Mouse (Mus musculus): ENCODE measurements around the gene Ccdc149. TPM values are rescaled to one million over a fixed set of nuclear protein-coding genes. Genes with fewer than 3 reads are reported as not detected.

Gene Ccdc149
- polyA plus RNA-seq (2015; fragmentation: Nextera tagmentation; extraction: Ambion mirVana), result 15.1 and 15.4 TPM in 2 replicates

DNA sequence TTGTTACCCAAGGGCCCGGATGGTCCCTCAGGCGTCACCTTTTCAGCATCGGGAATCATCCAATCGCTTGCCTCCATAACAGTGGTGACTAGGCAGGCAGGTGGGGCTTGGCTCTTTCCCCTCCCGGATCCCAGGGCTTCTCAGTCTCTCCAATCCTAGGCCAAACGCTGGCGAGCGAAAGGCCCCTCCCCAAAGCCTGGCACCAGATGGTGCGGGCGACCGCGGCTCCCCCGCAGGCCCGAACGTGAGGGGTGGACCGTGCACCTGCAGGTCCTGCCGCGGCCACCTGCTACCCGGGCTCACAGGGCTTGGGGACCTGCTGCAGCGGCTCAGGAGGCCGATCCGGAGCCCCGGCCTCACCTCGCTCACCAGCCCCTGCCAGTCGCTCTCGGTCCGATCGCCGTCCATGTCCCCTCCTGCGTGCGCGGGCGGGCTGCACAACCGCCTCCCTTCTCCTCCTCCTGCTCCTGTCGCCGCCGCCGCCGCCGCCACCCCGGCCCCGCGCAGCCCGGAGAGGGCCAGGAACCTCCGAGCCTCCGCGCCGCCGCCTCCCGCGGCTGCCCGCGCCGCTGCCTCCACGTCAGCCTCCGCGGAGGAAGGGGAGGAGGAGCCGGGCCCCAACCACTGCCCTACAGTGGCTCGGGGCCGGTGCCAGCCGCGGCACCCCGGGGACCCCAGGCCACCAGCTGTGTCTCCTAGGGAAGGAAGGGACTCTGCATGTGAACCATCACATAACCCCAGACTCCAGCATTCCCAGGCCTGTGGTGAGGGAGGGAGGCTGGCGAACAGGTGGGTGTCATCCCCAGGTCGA lies at the start of gene Ccdc149:
TSS of gene Ccdc149 (minus strand) at position 531 of the 811 bp plus-strand sequence.
- WGBS, result 2% methylated on average over 56 of the region's 65 CpGs
- peak within 1 kb of the TSS; percentile 71 for H3K4me2 ChIP-seq (ENCODE audit: low read length)

DNA sequence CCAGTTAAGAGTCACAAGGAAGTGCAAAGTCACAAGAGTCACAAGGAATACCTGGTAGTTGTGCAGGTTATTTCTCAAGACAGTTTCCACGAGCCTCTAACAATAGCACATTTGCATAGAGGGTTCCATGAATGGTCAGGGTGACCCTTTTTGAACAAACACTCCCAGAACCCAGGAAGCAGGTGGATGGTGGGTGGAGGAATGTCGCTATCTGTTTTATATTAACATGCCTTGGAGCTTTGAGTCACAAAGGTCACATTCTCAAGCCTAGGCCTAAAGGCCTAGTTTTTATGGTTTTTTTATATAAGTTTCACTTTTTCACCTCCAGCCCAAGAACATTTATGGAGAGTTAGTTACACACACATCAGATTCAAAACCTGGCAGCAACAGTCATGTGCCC lies 48.6 kb upstream of the Ccdc149 start:
- Histone ChIP-seq H3K36me3 (ENCODE audit: control insufficient read depth, insufficient read depth, low read length) (no peaks in the 10 kb centered on the region), H3K27me3 (ENCODE audit: control insufficient read depth, insufficient read depth, low read depth, low read length) (no peaks in the 10 kb centered on the region), H3K4me3 (ENCODE audit: low read depth, low read length) (no peak overlapping the region), H3K27ac (ENCODE audit: low read length) (no peak overlapping the region), H3K9ac (ENCODE audit: low read depth, low read length) (no peak overlapping the region), H3K9me3 (replicated peaks; ENCODE audit: control insufficient read depth, low read length, poor library complexity, severe bottlenecking) (no peaks in the 10 kb centered on the region), H3K4me1 (ENCODE audit: control insufficient read depth, insufficient read depth, low read length) (peaks cover 6% of the 10 kb centered on the region; the same call in 1 of the 2 replicates), H3K4me2 (ENCODE audit: low read length) (no peak overlapping the region)
- 86% methylated on average over 2 of the region's 2 CpGs for WGBS
- no peak for ATAC-seq

More for the DNA sequence above, at the start of gene Ccdc149:
- Histone ChIP-seq H3K36me3 (ENCODE audit: control insufficient read depth, insufficient read depth, low read length) (no peaks in the 10 kb centered on the region), H3K4me3 (ENCODE audit: low read depth, low read length) (peak within 1 kb of the TSS; percentile 77), H3K27me3 (ENCODE audit: control insufficient read depth, insufficient read depth, low read depth, low read length) (no peaks in the 10 kb centered on the region), H3K9me3 (replicated peaks; ENCODE audit: control insufficient read depth, low read length, poor library complexity, severe bottlenecking) (no peaks in the 10 kb centered on the region), H3K4me1 (ENCODE audit: control insufficient read depth, insufficient read depth, low read length) (peaks cover 7% of the 10 kb centered on the region), H3K27ac (ENCODE audit: low read length) (peak within 1 kb of the TSS; percentile 83), H3K9ac (ENCODE audit: low read depth, low read length) (peak within 1 kb of the TSS; percentile 77)
- peak; percentile 97 for ATAC-seq

DNA sequence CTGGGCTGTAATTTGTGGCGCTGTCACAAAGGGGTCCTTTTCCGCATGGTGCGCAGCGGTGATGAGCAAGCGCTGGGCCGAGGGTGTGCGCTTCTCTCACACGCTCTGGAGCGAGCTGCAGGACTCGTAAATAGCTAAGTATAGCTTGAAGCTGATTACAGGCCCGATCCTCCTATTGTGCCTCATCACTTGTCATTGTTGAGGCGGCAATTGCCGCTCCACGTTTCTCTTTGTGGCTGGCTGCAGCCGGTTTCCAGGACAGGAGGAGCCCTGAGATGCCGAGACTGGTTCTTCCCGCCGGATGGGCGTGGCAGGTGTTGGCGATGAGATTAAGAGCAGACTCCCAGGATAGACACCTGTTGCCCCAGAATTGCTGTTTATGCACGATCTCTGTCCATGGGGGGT lies 44.8 kb upstream of the Ccdc149 start:
- Histone ChIP-seq H3K27me3 (ENCODE audit: control insufficient read depth, insufficient read depth, low read depth, low read length) (no peaks in the 10 kb centered on the region), H3K4me3 (ENCODE audit: low read depth, low read length) (peak overlapping the region; percentile 36), H3K27ac (ENCODE audit: low read length) (peak overlapping the region; percentile 50), H3K4me2 (ENCODE audit: low read length) (peak overlapping the region; percentile 70), H3K36me3 (ENCODE audit: control insufficient read depth, insufficient read depth, low read length) (no peaks in the 10 kb centered on the region), H3K4me1 (ENCODE audit: control insufficient read depth, insufficient read depth, low read length) (peaks cover 6% of the 10 kb centered on the region; the same call in 1 of the 2 replicates), H3K9me3 (replicated peaks; ENCODE audit: control insufficient read depth, low read length, poor library complexity, severe bottlenecking) (no peaks in the 10 kb centered on the region), H3K9ac (ENCODE audit: low read depth, low read length) (peak overlapping the region; percentile 62)
- WGBS, result 11% methylated on average over 21 of the region's 21 CpGs
- peak; percentile 83 for ATAC-seq

DNA sequence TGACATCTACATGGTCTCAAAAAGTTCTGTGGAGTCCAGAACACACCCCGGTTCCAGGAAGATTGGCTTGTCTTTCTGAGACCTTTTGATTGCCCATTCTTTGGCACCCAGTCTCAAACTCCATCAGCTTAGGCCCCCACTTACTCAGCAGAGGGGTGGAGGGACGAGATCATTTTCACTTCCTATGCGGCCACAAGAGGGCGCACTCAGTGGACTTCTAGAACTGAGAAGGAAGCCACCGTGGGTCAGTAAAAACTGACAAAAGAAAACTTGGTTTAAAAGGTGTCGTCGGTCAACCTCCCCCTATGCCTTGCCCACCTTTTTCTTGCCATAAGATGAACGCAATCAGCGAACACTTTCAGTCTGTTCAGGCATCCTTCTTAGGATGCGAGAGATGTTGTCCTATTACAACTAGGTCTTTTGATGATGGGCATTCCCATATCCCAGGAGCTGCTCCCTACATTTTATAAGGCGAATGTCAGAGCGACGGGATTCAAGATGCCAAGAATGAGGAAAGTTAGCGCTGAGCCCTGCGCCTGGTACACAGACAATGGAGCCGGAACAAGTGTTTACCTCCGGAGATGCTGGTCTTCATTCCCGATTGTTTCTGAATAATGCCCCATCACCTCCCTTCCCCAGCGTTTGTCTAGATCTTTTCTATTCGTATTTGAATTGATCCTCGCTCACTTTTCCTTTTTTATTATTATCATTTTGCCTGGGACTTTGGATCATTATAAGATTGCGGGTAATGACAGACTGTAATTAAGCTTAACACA lies 44.1 kb upstream of the Ccdc149 start:
- Histone ChIP-seq H3K36me3 (ENCODE audit: control insufficient read depth, insufficient read depth, low read length) (no peaks in the 10 kb centered on the region), H3K4me2 (ENCODE audit: low read length) (peak overlapping the region; percentile 70), H3K27me3 (ENCODE audit: control insufficient read depth, insufficient read depth, low read depth, low read length) (no peaks in the 10 kb centered on the region), H3K4me1 (ENCODE audit: control insufficient read depth, insufficient read depth, low read length) (peaks cover 6% of the 10 kb centered on the region; the same call in 1 of the 2 replicates), H3K4me3 (ENCODE audit: low read depth, low read length) (peak overlapping the region; percentile 36), H3K9ac (ENCODE audit: low read depth, low read length) (peak overlapping the region; percentile 62), H3K27ac (ENCODE audit: low read length) (0 out of 2 replicates have a peak overlapping the region, but pooled peaks have one; percentile 50), H3K9me3 (replicated peaks; ENCODE audit: control insufficient read depth, low read length, poor library complexity, severe bottlenecking) (no peaks in the 10 kb centered on the region)
- peak; percentile 64 for ATAC-seq
- 17% methylated on average over 22 of the region's 22 CpGs for WGBS

DNA sequence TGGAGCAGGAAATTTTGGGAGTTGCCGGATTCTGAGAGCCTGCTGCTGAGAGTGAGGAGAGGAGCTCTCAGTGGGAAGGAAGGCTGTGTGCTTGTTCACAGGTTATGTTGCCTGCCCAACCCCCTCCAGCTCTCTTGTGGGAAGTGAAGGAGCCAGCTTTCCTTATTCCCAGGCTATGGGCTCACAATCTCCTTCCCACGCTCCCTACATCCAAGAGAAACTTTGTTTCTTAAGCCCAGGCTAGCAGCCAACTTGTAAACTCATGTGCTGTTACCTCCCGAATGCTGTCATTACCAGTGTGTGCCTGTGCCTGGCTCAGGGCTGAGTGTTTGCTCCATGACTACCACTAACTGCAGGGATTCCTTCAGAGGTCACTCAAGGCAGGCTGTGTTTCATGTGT lies 39.8 kb upstream of the Ccdc149 start:
- no peak for ATAC-seq
- Histone ChIP-seq H3K9me3 (replicated peaks; ENCODE audit: control insufficient read depth, low read length, poor library complexity, severe bottlenecking) (no peaks in the 10 kb centered on the region), H3K4me1 (ENCODE audit: control insufficient read depth, insufficient read depth, low read length) (peaks cover 4% of the 10 kb centered on the region; the same call in 1 of the 2 replicates), H3K27me3 (ENCODE audit: control insufficient read depth, insufficient read depth, low read depth, low read length) (no peaks in the 10 kb centered on the region), H3K4me2 (ENCODE audit: low read length) (no peak overlapping the region), H3K36me3 (ENCODE audit: control insufficient read depth, insufficient read depth, low read length) (no peaks in the 10 kb centered on the region), H3K27ac (ENCODE audit: low read length) (no peak overlapping the region), H3K4me3 (ENCODE audit: low read depth, low read length) (no peak overlapping the region), H3K9ac (ENCODE audit: low read depth, low read length) (no peak overlapping the region)
- 74% methylated on average over 3 of the region's 3 CpGs for WGBS

DNA sequence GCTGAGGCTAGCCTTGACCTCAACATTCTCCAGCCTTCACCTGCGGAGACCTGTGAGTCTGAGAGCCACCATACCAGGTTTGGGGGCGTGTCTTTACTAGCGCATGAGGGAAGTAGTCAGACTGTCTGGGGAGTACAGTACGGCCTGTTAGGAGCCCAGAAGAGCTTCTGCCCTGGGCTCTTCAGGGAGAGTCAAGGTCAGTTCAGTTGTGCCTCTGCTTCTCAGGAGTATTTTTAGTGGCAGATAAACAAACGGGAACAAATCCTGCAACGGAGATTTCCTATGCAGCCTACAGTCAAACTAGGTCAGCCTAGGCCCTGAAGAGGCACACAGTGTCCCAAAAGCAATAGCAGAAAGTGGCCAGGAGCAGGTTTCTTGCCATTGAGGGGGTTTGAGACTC lies 38.1 kb upstream of the Ccdc149 start:
- no peak overlapping the region for H3K4me3 ChIP-seq (ENCODE audit: low read depth, low read length)
- no peak overlapping the region for H3K4me2 ChIP-seq (ENCODE audit: low read length)
- H3K4me1 ChIP-seq (ENCODE audit: control insufficient read depth, insufficient read depth, low read length), result no peaks in the 10 kb centered on the region
- no peak overlapping the region for H3K27ac ChIP-seq (ENCODE audit: low read length)
- ATAC-seq, result no peak
- H3K9ac ChIP-seq (ENCODE audit: low read depth, low read length), result no peak overlapping the region
- no peaks in the 10 kb centered on the region for H3K36me3 ChIP-seq (ENCODE audit: control insufficient read depth, insufficient read depth, low read length)
- no peaks in the 10 kb centered on the region for H3K9me3 ChIP-seq (replicated peaks; ENCODE audit: control insufficient read depth, low read length, poor library complexity, severe bottlenecking)
- no peaks in the 10 kb centered on the region for H3K27me3 ChIP-seq (ENCODE audit: control insufficient read depth, insufficient read depth, low read depth, low read length)
- 92% methylated on average over 6 of the region's 6 CpGs for WGBS

DNA sequence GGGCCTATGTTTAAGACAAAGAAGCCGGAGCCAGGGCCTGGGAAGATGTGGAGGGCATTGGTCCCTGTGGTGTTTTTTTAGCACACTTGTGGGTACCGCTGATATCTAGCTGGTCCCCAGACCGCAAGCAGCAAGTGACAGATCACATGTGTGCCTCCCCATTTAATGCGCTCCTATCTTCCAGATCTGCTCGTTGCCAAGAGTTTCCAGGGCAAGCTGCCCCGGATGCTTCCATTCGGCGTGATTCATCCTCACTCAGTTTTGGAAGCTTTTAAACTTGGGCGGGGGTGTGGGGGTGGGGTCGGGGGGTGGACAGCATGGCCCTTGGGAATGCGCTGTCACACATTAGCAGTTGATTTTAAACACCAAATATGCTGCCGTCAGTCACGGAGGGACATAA lies 33.3 kb upstream of the Ccdc149 start:
- H3K4me2 ChIP-seq (ENCODE audit: low read length), result no peak overlapping the region
- no peaks in the 10 kb centered on the region for H3K36me3 ChIP-seq (ENCODE audit: control insufficient read depth, insufficient read depth, low read length)
- 85% methylated on average over 13 of the region's 13 CpGs for WGBS
- no peak for ATAC-seq
- no peaks in the 10 kb centered on the region for H3K27me3 ChIP-seq (ENCODE audit: control insufficient read depth, insufficient read depth, low read depth, low read length)
- H3K9me3 ChIP-seq (replicated peaks; ENCODE audit: control insufficient read depth, low read length, poor library complexity, severe bottlenecking), result no peaks in the 10 kb centered on the region
- no peak overlapping the region for H3K9ac ChIP-seq (ENCODE audit: low read depth, low read length)
- H3K27ac ChIP-seq (ENCODE audit: low read length), result no peak overlapping the region
- H3K4me3 ChIP-seq (ENCODE audit: low read depth, low read length), result no peak overlapping the region
- no peaks in the 10 kb centered on the region for H3K4me1 ChIP-seq (ENCODE audit: control insufficient read depth, insufficient read depth, low read length)

DNA sequence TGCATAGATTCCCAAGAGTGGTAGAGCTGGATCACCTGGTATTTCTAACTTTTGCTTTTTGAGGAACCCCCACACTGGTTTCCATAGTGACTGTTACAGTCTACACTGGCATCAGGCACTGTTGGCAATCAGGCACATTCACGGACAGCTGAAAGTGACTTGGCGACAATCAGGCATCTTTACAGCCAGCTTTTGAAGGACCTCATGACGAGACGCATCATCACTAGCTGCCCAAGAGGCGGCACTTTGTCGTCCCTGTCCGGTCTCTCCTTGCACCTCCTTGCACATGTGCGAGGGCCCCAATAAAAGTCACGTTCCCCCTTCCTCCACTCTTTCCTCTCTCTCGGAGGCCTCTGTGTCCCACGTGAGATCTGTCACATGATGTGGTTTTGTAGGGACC lies 32.8 kb upstream of the Ccdc149 start:
- 92% methylated on average over 11 of the region's 11 CpGs for WGBS

DNA sequence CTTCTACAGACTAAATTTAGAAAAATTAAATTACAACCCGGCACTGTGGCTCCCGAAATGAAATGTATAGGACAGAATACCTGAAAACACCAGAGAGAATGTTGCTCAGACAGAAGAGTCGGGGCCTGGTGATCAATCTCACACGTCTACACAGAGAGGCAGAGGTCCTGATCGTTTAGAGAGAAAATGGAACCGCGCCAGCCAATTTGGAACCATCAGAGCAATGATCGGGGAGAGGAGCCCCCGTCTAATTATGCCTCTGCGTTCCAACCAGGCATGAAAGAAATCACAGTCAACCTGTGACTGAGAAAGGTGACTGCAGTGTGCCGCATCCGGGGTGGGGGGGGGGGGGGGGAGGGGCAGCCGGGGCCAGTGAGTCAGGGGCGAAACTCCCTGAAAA lies 24.4 kb upstream of the Ccdc149 start:
- no peaks in the 10 kb centered on the region for H3K36me3 ChIP-seq (ENCODE audit: control insufficient read depth, insufficient read depth, low read length)
- no peaks in the 10 kb centered on the region for H3K27me3 ChIP-seq (ENCODE audit: control insufficient read depth, insufficient read depth, low read depth, low read length)
- WGBS, result 49% methylated on average over 14 of the region's 14 CpGs
- no peaks in the 10 kb centered on the region for H3K9me3 ChIP-seq (replicated peaks; ENCODE audit: control insufficient read depth, low read length, poor library complexity, severe bottlenecking)
- no peak overlapping the region for H3K4me2 ChIP-seq (ENCODE audit: low read length)
- H3K4me1 ChIP-seq (ENCODE audit: control insufficient read depth, insufficient read depth, low read length), result no peaks in the 10 kb centered on the region; the same call in 1 of the 2 replicates
- H3K27ac ChIP-seq (ENCODE audit: low read length), result no peak overlapping the region
- no peak overlapping the region for H3K9ac ChIP-seq (ENCODE audit: low read depth, low read length)
- H3K4me3 ChIP-seq (ENCODE audit: low read depth, low read length), result no peak overlapping the region
- ATAC-seq, result no peak

More for the DNA sequence above, 32.8 kb upstream of the Ccdc149 start:
- no peak overlapping the region for H3K27ac ChIP-seq (ENCODE audit: low read length)
- H3K4me3 ChIP-seq (ENCODE audit: low read depth, low read length), result no peak overlapping the region
- H3K9ac ChIP-seq (ENCODE audit: low read depth, low read length), result no peak overlapping the region
- no peak overlapping the region for H3K4me2 ChIP-seq (ENCODE audit: low read length)
- no peaks in the 10 kb centered on the region for H3K27me3 ChIP-seq (ENCODE audit: control insufficient read depth, insufficient read depth, low read depth, low read length)
- H3K9me3 ChIP-seq (replicated peaks; ENCODE audit: control insufficient read depth, low read length, poor library complexity, severe bottlenecking), result no peaks in the 10 kb centered on the region
- no peak for ATAC-seq
- no peaks in the 10 kb centered on the region for H3K4me1 ChIP-seq (ENCODE audit: control insufficient read depth, insufficient read depth, low read length)
- no peaks in the 10 kb centered on the region for H3K36me3 ChIP-seq (ENCODE audit: control insufficient read depth, insufficient read depth, low read length)
